Mouse (Mus musculus) liver, adult (tissue): ENCODE results near the gene Rpl10a.

Source experiments
- GATA4 ChIP-seq: IDR thresholded peaks from 2 replicates; pipeline ENCODE4 v1.6.1; 2014; ENCODE audit warnings: mild to moderate bottlenecking, low read length; ENCODE audit not compliant: insufficient replicate concordance

The Rpl10a gene

GRCm38 (mm10) chr17:28328366-28328928 is at the start of gene Rpl10a:
Gene Rpl10a (plus strand): TSS chr17:28328471.
- peak; percentile 86; the same call in 1 of the 2 replicates for TF ChIP-seq GATA4

GRCm38 (mm10) chr17:28279236-28279635 is 49.0 kb upstream of the Rpl10a start:
- no peak for TF ChIP-seq GATA4

- TF ChIP-seq GATA4: no peak
Observed at GRCm38 (mm10) chr17:28279780-28280422, 48.4 kb upstream of the Rpl10a start.

- no peak for TF ChIP-seq GATA4
Observed at GRCm38 (mm10) chr17:28280423-28280800, 47.9 kb upstream of the Rpl10a start.

- TF ChIP-seq GATA4: no peak
Observed at GRCm38 (mm10) chr17:28280831-28281377, 47.4 kb upstream of the Rpl10a start.

- no peak for TF ChIP-seq GATA4
Observed at GRCm38 (mm10) chr17:28281866-28282441, 46.3 kb upstream of the Rpl10a start.

GRCm38 (mm10) chr17:28283199-28283598 is 45.1 kb upstream of the Rpl10a start:
- no peak for TF ChIP-seq GATA4

GRCm38 (mm10) chr17:28286133-28286532 is 42.1 kb upstream of the Rpl10a start:
- no peak for TF ChIP-seq GATA4

GRCm38 (mm10) chr17:28286964-28287363 is 41.3 kb upstream of the Rpl10a start:
- no peak for TF ChIP-seq GATA4

GRCm38 (mm10) chr17:28287578-28287977 is 40.7 kb upstream of the Rpl10a start:
- TF ChIP-seq GATA4: no peak

GRCm38 (mm10) chr17:28287980-28288379 is 40.3 kb upstream of the Rpl10a start:
- TF ChIP-seq GATA4: no peak

GRCm38 (mm10) chr17:28290262-28290661 is 38.0 kb upstream of the Rpl10a start:
- TF ChIP-seq GATA4: no peak

GRCm38 (mm10) chr17:28290671-28291070 is 37.6 kb upstream of the Rpl10a start:
- TF ChIP-seq GATA4: no peak

- no peak for TF ChIP-seq GATA4
Observed at GRCm38 (mm10) chr17:28291346-28291745, 36.9 kb upstream of the Rpl10a start.

GRCm38 (mm10) chr17:28293716-28294115 is 34.6 kb upstream of the Rpl10a start:
- no peak for TF ChIP-seq GATA4
